Mouse (Mus musculus): ENCODE measurements around the gene Zscan20.
"Not testable (repeated sequence)": the region's sequence is repeated elsewhere in the genome, so short reads cannot be mapped to it uniquely, and the experiment has no call there.

The Zscan20 gene

GRCm38 (mm10) chr4:128615761-128616160, 5.9 kb upstream of the Zscan20 start:
- in situ Hi-C loops (cut with MboI, MseI) = loop anchor here (5.0 kb wide), 1 partner anchor 97 kb away; no protein-coding TSS in a partner anchor

GRCm38 (mm10) chr4:128613326-128613725, 3.4 kb upstream of the Zscan20 start:
- in situ Hi-C loops (cut with MboI, MseI) = no loop called here

- in situ Hi-C loops (cut with MboI, MseI) = not testable (repeated sequence)
These were observed 1.8 kb upstream of the Zscan20 start for GRCm38 (mm10) chr4:128611726-128612125.

GRCm38 (mm10) chr4:128610706-128611105, 808 bp upstream of the Zscan20 start:
- in situ Hi-C loops (cut with MboI, MseI) = no loop called here

- in situ Hi-C loops (cut with MboI, MseI) = no loop called here
These were observed 498 bp downstream of the Zscan20 start for GRCm38 (mm10) chr4:128609276-128609924.

GRCm38 (mm10) chr4:128607661-128608060, 2.2 kb downstream of the Zscan20 start:
- in situ Hi-C loops (cut with MboI, MseI) = no loop called here

- in situ Hi-C loops (cut with MboI, MseI) = no loop called here
These were observed 3.3 kb downstream of the Zscan20 start for GRCm38 (mm10) chr4:128606586-128606985.

GRCm38 (mm10) chr4:128597801-128598560, 11.9 kb downstream of the Zscan20 start:
- in situ Hi-C loops (cut with MboI, MseI) = no loop called here

- in situ Hi-C loops (cut with MboI, MseI) = no loop called here
These were observed 15.8 kb downstream of the Zscan20 start for GRCm38 (mm10) chr4:128594062-128594461.

- in situ Hi-C loops (cut with MboI, MseI) = no loop called here
These were observed 16.6 kb downstream of the Zscan20 start for GRCm38 (mm10) chr4:128593286-128593685.

- in situ Hi-C loops (cut with MboI, MseI) = no loop called here
These were observed 30.7 kb downstream of the Zscan20 start for GRCm38 (mm10) chr4:128579182-128579581.

GRCm38 (mm10) chr4:128575811-128576210, 34.1 kb downstream of the Zscan20 start:
- in situ Hi-C loops (cut with MboI, MseI) = no loop called here

- in situ Hi-C loops (cut with MboI, MseI) = no loop called here
These were observed 49.6 kb downstream of the Zscan20 start for GRCm38 (mm10) chr4:128560327-128560726.

- in situ Hi-C loops (cut with MboI, MseI) = no loop called here
These were observed 55.7 kb downstream of the Zscan20 start for GRCm38 (mm10) chr4:128554198-128554597.

GRCm38 (mm10) chr4:128550756-128551155, 59.1 kb downstream of the Zscan20 start:
- in situ Hi-C loops (cut with MboI, MseI) = no loop called here

GRCm38 (mm10) chr4:128543956-128544486, 65.9 kb downstream of the Zscan20 start:
- in situ Hi-C loops (cut with MboI, MseI) = not testable (repeated sequence)

- in situ Hi-C loops (cut with MboI, MseI) = no loop called here
These were observed 66.5 kb downstream of the Zscan20 start for GRCm38 (mm10) chr4:128543378-128543777.
